Mouse (Mus musculus) adrenal gland, postnatal 14 days (tissue): Measurements from ENCODE around the gene Nod2. TPM values are rescaled to one million over a fixed set of nuclear protein-coding genes. Genes with fewer than 3 reads are reported as not detected.

Experiments used
- DNase-seq: peaks from one replicate; pipeline ENCODE4 v3.0.0; 2021; ENCODE audit warnings: mixed read lengths
- total RNA-seq: library from RNA; stranded (reverse); gene quantifications from 2 replicates; pipeline ENCODE4 v1.2.3, GENCODE M21; 2021

Gene Nod2
- total RNA-seq, 1 experiment from 2014 or later = 0.78 TPM

- DNase-seq = no peak
Measured at GRCm38 (mm10) chr8:88677071-88677470, 30.0 kb downstream of the Nod2 start.

GRCm38 (mm10) chr8:88680566-88680965 is 33.5 kb downstream of the Nod2 start:
- DNase-seq = no peak

- DNase-seq = no peak
Measured at GRCm38 (mm10) chr8:88681046-88681445, 33.9 kb downstream of the Nod2 start.

DNA sequence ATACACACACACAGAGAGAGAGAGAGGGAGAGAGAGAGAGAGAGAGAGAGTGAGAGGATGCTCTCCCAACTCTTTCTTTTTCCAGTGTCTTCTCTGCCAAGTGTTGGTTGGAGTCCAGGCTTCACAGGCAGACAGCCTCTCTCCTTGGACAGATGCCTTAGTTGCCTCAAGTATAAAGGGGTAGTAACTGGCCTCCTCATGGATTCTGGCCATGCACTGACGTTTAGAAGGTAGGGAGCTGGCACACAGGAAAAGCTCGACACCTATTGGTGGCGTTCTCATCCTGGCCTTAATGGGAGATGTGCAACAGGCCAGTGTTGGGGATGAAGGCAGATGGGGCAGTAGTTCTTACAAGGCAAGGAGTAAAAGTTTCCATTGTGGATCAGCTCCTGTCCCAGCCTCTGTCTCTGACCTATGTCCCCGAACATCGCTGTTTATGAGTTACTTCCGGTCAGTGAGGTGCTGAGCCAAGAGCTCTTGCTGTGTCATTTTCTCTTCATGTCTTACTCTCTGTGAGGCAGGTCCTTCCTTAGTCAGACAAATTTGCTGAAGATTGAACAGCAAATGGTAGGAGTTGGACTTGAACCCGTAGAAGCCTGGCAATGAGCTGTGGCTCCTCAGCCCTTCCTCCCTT is 36.7 kb downstream of the Nod2 start:
- no peak for DNase-seq

DNA sequence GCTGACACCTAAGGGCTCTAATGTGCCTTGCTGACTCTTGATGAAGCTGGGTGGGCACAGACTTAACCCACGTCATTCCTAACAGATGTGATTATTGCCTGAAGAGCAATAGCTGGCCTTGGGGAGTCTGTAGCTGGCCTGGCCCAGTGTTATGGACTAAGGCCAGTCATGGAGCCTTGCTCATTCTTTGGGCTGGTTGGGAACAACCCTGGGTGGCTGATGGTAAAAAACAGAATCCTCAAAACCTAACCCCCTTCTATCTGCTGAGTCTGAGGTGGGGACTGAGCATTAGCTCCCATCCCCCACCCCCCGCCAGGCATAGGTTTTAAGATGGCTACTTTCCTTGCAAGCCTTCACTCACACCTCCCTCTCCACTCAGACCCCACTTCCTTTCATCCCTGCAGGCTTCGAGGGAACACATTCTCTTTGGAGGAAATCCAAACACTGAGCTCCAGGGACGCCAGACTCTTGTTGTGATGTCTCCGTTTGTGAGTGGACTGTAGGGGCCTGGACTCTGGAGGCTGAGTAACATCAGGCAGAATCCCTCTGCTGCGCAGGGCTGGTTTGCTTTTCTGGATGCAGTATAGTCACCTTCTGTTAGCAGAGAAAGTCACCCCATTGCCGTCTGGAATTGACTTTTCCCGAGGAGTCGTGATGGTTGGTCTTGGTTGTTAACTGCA is 39.3 kb downstream of the Nod2 start:
- DNase-seq = no peak

DNA sequence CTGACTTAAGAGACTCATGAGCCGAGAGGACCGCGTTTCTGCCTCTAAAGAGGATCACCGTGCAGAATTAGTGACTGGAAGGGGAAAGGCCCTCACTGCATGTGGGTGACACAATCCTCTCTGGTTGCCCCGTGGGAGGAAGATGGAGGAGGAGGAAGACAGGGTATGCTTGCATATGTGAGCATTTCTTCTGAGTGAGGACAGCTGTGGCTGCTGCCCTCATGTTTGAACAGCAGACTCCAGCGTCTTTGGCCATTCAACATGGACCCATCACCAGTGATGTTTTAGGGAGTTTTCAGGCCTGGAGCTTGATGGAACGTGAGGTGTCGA is 39.8 kb downstream of the Nod2 start:
- DNase-seq = no peak

- no peak for DNase-seq
Measured at GRCm38 (mm10) chr8:88689151-88689550, 42.0 kb downstream of the Nod2 start.

- no peak for DNase-seq
Measured at GRCm38 (mm10) chr8:88689891-88690290, 42.8 kb downstream of the Nod2 start.

DNA sequence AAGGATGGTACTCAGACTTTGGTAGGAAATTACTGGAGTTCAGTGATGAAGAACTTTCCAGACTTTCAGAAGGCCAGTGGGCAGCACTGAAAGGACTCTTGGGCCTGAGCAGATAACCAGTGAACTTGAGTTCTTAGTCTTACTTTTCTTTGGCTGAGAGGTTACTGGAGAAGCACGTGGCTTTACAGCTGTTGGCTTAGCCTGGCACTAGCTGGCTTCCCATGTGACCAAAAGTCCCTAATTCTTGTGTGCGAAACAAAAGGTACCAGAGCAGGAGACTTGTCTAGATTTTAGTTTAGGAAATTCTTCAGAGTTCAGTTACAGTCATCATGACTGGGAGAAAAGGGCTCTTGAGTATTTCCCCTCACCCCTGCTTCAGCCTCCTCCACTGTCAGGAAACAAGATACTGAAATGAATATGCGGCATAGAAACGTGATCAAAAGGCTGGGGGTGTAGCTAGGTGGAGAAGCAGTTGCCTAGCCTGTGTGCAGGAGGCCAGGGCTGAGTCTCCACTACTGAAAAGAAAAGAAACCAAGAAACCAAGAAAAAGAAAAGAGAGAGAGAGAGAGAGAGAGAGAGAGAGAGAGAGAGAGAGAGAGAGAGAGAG is 44.3 kb downstream of the Nod2 start:
- DNase-seq = no peak

DNA sequence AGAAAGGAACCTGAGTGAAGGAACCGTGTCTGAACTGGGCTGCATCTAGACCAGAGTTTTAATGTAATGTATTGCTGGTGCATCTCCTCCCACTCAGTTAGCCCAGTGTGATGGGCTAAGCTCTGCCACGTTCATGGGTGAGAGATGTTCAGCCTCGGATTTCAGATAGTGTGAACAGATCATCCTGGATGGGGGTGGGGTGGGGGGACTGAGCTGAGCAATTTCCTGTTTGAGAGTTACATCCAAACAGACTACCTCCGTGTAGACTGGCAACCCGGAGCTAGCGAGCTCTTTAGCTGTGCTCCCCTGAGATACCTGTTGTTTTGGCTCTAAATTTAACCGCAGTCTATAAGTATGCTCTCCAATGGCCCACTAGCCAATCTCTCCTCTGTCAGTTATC is 44.8 kb downstream of the Nod2 start:
- no peak for DNase-seq

DNA sequence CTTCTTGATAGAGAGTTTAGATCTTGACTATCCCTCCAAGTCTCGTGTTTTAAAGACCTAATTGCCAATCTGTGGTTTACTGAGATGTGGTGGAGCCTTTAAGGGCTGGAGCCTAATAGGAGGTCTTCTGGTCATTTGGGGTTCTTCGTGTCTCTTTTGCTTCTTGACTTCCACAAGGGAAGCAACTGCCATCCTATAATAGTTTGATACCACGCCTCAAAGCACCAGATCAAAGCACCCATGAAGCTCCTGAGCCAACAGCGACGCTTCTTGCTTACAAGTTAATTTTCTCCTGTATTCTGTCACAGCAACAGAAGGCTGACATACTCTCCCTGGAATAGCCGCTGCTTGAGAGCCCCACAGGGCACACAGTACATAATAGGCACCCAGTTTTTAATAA is 45.8 kb downstream of the Nod2 start:
- no peak for DNase-seq

GRCm38 (mm10) chr8:88693376-88693775 is 46.3 kb downstream of the Nod2 start:
- DNase-seq = no peak

- no peak for DNase-seq
Measured at GRCm38 (mm10) chr8:88694291-88694690, 47.2 kb downstream of the Nod2 start.

GRCm38 (mm10) chr8:88696228-88696627 is 49.1 kb downstream of the Nod2 start:
- no peak for DNase-seq

DNA sequence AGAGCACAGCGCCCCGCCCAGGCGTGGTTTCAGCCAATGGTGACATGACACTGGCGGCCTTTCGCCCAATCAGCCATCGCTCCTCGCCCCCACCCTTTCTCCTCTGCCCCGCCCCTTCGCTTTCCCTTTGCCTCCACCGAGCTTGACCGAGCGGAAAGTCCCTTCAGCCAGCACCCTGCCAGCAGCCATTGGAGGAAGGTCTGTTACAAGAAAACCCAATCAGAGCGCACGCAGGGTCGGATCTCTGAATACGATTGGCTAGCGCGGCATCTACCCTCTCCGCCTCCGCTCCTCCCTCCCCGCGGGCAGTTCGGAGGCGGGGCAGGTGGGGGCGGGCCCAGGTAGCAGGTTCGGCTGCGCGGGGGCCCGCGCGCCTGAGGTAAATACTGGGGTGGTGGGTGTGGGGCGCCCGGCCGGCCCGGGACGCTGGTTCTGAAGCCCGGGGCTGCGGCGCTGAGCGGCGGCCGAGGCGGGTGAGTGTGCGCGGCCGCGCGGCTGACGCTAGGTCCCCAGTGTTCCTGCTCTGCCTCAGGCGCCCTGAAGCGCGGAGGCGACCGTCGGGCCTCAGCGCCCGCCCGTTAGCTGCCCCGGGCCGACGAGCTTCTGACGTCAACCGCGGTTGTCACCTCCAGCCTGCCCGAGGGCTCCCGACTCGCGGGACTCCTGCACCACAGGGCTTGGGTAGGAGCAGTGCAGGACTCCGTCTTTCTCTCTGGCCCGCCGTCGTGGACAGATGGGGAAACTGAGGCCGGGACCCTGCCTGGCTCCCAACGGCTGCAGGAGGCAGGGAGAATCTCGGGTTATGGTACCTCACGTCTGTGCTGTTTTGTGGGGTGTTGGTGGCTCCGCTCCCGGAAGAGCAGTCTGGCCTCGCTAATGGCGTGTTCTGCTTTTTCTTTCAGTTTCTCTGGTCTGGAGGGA is 49.9 kb downstream of the Nod2 start, which contains the start of gene Cyld:
Cyld (plus strand) TSS at position 308 of the 921 bp plus-strand sequence.
- DNase-seq = peak; percentile 99

- DNase-seq = peak; percentile 63
Measured at GRCm38 (mm10) chr8:88697642-88698031, 50.5 kb downstream of the Nod2 start.

DNA sequence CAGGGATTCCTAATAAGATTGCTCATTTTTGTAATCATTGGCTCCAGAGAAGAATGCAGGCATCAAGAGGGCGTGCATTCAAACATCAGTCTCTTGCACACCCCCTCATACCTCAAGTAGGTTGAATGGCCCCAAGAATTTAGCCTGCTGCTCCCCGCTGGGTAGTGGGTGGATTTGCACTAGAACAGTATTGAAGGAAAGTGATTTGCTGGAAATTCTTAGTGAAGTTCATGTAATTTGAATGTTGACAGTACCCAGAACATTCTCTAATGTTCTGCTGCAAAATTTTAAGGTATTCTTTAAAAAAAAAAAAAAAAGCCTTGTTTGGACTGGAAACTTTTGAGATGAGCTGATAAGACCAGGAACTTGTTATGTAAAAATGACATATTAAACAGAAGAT is 50.9 kb downstream of the Nod2 start:
- DNase-seq = no peak

- DNase-seq = no peak
Measured at GRCm38 (mm10) chr8:88701611-88702010, 54.5 kb downstream of the Nod2 start.

DNA sequence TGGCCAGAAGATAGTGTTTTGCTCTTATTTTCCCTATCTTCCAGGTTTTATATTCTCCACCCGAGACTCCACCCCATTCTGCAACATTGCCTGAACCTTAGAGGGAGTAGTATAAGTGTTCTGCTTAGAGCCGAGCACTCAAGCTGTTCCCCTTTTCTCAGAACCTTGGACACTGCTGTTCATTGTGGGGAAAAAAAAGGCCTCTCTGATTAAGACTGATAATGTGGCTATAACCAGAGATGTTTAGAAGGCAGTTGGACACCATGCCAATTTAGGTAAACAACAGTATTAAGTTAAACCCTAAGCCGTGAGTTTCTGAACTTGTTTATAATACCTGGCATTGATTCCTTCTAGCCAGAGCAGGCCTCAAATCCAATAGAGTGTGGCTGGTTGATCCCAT is 55.7 kb downstream of the Nod2 start:
- DNase-seq = no peak

DNA sequence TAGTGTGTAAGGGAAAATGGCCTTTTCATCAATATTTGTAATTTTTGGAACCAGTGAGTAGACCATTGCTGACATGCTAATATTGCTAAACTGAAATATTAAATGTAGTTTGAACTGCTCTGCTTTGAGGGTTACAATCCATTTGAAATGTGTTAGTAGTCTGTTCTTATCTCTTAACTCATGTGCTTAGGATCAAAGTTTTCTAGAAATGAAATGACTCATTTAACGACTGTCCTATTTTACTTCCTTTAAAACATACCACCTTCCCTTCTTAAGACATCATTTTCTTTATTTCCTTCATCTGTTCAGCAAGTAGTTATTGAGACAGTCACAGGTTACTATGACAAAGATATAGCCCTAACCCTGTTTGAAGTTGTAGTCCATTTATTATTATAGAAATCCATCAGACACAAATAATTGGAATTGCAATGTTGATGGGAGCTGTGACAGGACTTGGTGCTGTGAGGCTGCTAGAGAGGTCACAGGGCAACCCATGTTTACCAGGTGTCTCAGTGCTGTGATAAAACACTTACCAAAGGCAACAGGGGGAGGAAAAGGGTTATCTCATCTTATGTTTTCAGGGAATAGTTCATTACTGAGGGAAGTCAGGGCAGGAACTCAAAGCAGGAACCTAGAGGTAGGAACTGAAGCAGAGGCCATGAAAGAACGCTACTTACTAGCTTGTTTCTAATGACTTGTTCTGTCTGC is 76.3 kb downstream of the Nod2 start:
- no peak for DNase-seq
